Mouse (Mus musculus): ENCODE measurements around the gene Dnajb14.
"Not testable (repeated sequence)": the region's sequence is repeated elsewhere in the genome, so short reads cannot be mapped to it uniquely, and the experiment has no call there.

Gene Dnajb14

DNA sequence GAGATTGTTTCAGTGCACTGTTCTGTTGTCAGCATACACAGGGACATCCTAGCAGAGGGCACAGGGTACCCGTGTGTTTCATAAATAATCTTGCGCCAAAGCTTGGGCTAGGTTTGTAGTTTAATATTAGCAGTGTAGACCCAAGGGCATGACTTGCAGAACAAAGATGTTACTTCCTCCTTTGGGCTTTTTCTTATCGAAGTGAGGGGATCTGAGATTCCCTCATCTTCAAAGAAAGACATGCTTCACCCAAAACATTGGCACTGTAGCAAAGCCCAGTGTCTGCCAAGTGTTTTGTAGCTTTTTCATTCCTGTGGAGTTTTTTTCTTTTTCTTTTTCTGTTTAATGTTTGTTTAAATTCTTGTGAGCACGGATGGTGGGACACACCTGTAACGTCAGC is 30.2 kb downstream of the Dnajb14 start:
- in situ Hi-C loops (cut with MboI; ENCODE audit: unreplicated experiment in 2 of 2), result no loop called here

DNA sequence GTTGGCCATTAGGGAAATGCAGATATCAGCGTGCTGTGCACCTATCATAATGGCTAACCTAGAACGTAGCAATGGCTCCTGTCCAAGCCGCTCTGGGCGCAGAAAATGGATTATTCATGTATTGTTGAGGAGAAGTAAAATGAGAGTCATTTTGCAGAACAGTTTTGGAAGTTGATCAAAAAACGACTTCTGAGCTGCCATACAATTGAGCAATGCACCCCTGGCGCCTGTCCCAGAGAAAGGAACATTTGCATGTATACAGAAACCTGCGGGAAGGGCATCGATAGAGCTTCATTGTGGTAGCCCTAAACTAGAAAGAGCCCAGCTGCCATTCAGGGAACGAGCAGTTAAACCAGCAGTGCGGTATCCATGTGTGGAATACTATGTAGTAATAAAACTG is 32.7 kb downstream of the Dnajb14 start:
- in situ Hi-C loops (cut with MboI; ENCODE audit: unreplicated experiment in 2 of 2), result no loop called here

DNA sequence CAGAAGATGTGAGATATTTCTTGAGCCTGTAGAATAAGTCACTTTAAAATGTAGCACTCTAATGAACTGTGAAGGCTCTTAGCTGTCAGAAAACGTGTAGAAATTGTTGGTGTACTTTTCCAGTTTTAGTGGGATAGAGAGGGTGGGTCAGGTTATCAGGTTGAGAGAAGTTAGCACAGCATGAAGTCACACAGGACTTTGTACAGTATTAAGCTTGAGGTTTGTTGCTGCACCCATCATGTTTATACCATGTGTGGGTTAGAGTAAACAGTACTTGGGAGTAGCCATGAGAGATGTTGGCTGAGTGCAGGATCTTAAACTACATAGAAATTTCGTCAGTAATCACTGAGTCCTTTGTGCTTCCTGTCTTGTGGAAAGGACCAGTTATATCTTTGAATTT is 45.6 kb downstream of the Dnajb14 start:
- in situ Hi-C loops (cut with MboI; ENCODE audit: unreplicated experiment in 2 of 2), result no loop called here

DNA sequence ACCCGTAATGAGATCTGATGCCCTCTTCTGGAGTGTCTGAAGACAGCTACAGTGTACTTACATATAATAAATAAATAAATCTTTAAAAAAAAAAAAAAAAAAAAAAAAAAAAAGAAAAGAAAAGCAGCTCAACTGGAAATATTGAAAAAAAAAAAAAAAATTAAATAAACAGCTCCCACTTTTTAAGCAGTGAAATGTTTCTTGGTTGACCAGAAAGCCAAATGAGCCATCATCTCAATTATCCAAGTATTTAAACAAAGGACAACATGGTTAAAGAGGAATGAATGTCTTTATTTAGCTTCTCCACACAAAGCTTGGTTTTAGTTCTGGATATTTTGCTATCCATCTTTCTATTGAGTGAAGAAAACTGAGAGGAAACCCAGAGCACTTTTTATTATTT is 47.1 kb downstream of the Dnajb14 start:
- in situ Hi-C loops (cut with MboI; ENCODE audit: unreplicated experiment in 2 of 2), result not testable (repeated sequence)

DNA sequence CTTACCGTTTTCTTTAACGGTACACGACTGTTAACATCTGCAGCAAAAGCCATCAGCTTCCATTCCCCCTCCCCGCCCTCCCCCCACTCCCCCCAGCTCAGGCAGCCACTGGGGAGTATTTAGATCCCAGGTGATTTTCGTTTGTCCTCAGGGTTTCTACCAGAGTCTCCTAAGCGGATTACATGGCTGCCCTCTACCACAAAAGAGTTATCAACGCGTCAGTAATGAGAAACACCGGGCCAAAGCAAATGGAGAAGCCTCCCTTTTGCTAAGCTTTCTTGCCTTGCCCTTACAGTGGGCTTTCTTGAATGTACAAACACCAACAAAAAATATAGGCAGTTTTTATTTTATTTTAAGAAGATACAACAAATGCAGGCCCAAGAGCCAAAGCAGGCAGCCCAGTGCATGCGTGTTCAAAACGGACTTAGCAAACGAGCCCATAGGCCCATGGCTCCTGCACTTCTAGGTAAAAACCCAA is 50.3 kb downstream of the Dnajb14 start:
- in situ Hi-C loops (cut with MboI; ENCODE audit: unreplicated experiment in 2 of 2), result loop anchor here (5.0 kb wide), 2 partner anchors 50 to 65 kb away; partner anchors contain the start of genes Dnajb14 (in 2 of the 2) and Dapp1 (in 1 of the 2)

DNA sequence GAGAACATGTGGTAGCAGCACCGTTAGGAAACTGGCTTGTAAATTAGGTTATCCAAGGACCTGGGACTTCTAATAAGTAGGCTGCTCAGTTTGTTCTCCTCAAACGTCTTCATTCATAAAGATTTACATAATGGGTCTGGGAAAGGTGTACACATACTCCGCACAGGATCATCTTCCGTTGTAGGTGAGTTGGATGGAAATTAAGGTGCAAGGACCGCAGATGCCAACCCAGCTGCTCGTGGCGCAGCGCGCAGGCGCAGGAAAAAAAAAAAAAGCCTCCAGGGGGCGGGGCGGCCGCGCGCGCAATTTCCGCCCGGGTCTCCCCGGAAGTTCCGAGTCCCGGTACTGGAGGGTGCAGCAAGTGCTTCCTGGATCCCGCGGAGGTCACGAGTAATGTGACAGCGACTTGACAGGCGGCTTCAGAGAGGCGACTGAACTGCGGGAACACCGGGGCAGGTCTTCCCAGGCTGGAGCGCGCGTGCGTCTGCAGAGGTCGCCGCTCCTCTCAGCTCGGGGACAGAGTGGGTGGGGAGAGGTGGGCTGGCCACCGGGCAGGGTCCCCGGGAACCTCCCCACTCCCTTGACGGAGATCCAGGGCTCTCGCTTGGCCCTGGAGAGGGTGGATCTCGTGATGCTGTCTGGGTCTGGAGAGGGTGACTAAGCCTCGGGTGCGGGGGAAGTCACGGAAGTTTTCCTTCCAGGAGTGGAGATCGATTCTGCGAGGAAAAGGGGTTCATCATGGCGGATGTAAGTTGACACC is 50.9 kb downstream of the Dnajb14 start, which contains the start of gene Lamtor3:
TSS of gene Lamtor3 (plus strand) at position 335 of the 760 bp plus-strand sequence.
- in situ Hi-C loops (cut with MboI; ENCODE audit: unreplicated experiment in 2 of 2), result loop anchor here (5.0 kb wide), 2 partner anchors 51 to 64 kb away; partner anchors contain the start of genes Dnajb14 (in 2 of the 2) and Dapp1 (in 1 of the 2)

DNA sequence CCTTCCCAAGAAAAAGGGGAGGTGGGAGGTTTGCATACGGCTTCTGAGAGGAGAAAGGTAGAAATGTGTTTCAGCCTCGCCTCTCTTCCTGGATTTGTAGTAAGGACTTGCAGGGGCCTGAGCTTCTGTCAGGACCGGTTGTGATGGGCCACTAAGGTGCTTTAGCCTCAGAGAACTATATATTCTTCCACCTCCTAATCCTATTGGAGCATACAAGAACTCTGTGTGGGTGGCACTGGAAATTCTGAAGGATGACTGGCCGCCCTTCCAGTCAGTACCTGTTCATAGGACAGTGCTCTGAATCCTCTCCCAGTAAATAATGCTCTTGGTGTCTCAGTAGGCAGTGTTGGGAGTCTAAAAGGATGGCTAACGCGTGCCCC is 51.4 kb downstream of the Dnajb14 start:
- in situ Hi-C loops (cut with MboI; ENCODE audit: unreplicated experiment in 2 of 2), result loop anchor here (5.0 kb wide), 2 partner anchors 52 to 63 kb away; partner anchors contain the start of genes Dnajb14 (in 2 of the 2) and Dapp1 (in 1 of the 2)

DNA sequence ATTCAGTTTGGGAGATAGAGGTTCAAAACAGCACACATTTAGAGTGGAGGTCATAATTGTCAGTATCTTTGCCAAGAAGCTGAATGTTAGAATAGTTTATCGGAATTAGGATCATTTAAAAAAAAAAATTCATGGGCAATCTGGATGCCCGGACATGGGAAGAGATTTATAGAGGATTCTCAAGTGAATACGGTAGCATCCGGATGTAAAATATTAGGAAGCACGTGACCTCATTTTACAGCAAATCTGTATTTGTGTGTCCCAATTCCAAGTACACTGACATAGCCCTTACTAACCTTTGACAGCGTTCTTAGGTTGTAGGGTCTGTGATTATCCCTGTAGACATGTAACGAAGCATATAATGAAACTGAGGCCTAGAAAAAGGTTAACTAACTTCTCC is 51.9 kb downstream of the Dnajb14 start:
- in situ Hi-C loops (cut with MboI; ENCODE audit: unreplicated experiment in 2 of 2), result loop anchor here (5.0 kb wide), 2 partner anchors 52 to 63 kb away; partner anchors contain the start of genes Dnajb14 (in 2 of the 2) and Dapp1 (in 1 of the 2)

DNA sequence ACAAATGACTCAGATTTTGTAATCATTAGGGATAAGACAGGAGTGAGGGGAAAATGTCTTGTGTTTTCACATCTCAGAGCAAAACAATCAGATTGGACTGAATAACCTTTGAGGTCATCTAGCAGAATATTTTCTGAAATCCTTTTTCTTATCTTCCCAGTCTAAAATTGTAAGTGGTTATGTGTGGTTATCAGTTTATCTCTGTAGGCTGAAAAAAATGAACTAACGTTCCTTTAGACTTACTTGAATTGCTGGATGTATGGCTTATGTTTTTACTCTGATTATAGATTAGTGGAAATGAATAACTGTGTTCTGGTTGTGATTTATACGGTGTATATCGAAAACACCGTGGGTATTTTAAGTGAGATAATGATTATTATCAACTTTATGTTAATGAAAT is 53.1 kb downstream of the Dnajb14 start:
- in situ Hi-C loops (cut with MboI; ENCODE audit: unreplicated experiment in 2 of 2), result no loop called here

DNA sequence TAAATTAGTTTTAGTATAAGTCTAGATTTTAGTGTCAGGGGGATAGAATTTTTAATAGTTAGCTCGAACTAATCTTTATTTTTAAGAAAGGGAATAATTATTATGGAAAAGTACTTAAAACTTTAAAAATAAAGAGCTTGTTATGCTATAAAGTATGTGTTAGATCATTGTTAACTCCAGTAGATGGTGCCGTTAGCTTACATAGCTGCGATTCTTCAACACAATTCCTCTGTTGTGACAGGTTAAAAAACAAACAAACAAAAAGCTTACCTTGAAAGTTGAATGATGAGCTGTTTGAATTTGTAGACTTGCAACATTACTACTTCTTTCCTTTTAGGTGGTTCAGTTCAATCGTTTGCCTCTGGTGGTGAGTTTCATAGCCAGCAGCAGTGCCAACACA is 59.5 kb downstream of the Dnajb14 start:
- in situ Hi-C loops (cut with MboI; ENCODE audit: unreplicated experiment in 2 of 2), result no loop called here

DNA sequence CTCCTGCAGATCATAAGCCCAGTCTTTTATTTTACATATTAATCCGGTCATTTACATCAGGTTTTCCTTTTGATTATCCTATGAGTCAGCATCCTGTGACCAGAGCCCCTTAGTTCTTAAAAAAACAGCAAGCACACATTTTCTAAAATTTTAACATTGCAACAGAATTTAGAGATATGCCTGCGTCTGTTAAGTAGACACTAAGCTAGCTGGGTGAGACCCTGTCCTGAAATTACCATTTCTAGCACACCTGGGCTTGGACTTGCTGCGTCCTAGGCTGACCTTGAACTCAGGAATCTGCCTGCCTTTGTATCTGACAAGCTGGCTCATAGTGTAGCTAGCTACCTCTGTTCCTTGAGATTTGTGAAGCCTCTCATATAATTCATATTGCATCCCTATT is 62.5 kb downstream of the Dnajb14 start:
- in situ Hi-C loops (cut with MboI; ENCODE audit: unreplicated experiment in 2 of 2), result no loop called here

DNA sequence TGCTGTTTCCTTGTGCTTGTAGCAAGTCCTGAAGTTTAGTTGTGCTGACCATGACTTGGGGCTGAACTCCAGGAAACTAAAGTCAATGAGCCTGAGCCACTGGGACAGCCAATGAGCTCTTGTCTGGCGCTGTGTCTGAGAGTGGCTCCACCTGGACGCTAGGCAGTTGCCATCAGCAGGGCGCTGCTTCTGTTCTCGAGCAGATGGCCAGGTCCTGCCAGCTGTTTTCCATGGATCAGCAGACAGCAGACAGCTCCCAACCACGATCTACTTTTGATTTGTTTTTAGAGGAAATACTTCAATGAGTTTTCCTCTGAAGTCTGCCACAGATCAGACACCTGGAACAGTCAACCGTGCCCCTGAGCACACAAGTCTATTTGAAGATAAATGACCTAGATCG is 65.3 kb downstream of the Dnajb14 start:
- in situ Hi-C loops (cut with MboI; ENCODE audit: unreplicated experiment in 2 of 2), result no loop called here

DNA sequence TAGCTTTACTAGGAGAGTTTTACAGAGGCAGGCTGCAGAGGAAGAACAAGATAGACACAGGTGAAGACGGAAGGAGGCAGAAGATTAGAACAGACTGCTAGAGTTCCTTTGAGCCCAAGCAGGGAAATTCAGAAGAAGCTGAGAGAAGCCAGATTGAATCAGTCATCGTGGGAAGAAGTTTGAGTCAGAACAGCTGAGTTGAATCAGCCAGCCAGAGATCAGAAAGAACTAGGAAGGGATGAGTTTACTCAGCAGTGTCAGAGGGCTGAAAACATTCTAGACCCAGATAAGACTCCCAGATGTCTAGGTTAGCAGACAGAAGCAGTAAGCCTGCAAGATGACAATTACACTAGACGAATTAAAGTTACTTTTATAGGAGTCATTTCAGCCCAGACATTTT is 66.5 kb downstream of the Dnajb14 start:
- in situ Hi-C loops (cut with MboI; ENCODE audit: unreplicated experiment in 2 of 2), result no loop called here

DNA sequence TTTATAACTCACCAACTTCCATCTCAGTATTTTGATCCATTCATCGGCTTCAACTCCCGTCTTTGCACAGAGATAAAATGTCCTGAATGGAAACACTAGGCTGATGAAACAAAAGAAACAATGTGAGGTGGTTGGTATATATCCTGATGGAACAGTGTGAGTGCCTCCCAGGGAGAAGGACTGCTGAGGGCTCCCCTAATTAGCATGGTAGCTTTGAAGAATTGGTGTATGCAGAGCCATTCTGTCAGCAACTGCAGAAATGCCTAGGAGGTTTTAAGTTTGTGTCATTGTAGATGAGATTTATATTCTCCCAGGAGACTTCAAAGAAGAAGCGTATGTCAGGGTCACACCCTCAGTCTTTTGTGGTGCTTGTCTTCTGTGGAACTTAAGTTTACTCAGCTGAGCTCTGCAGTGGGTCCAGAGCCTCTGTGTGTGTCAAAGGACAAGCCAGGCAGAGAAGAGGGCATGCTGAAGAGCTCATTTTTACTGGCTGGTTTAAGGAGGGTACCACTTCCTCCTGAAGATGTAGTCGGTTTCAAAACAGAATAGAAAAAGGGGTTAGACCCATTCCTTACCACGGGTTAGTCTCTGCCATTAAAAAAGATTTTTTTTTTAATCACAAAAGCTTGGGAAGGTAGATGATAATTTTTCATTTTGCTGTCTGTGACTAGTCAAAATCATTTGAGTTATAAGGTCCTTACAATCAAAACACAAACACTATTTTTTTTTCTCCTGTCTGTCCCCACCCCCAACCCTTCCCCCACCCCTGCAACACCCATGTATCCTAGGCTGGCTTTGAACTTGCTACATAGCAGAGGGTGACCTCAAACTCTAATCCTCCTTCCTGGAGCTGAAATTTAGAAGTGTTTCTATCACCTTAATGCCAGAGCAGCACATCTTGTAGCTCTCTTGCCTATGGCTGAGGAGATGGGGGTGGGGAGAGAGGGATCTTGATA is 68.4 kb downstream of the Dnajb14 start:
- in situ Hi-C loops (cut with MboI; ENCODE audit: unreplicated experiment in 2 of 2), result no loop called here

DNA sequence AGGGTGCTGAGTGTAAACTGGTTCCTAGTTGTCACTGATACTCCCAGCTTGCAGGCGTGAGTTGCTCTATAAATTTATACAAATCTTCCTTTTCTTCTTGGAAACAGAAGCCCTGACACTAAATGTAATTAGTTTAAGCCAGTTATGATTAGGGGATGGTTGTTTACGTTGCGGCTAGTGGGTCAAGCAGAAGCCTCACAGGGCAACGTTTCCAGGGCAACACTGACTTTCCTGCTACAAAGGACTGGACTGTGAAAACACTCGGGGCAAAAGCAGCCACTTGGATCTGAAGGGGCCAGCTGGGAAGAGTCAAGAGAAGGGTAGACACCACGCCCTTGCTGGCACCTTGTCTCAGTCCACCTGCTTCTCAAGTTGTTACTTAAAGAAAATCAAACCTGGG is 69.1 kb downstream of the Dnajb14 start:
- in situ Hi-C loops (cut with MboI; ENCODE audit: unreplicated experiment in 2 of 2), result no loop called here

DNA sequence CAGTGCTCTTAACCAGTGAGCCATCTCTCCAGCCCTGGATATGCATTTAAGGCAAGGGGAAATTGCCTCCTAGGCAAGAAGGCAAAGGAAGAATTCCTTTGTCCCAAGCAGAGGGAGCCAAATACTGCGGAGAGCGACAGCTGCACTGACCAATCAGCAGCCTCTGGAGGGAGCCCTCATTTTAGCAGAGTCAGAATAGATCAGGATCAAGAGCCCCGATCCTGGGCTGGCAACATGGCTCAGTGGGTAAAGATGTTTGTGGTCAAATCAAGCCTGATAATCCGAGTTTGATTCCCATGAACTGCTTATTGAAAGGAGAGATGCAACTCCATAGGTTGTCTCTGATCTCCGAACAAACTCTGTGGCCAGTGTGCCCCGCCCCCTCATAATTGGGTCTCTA is 71.1 kb downstream of the Dnajb14 start:
- in situ Hi-C loops (cut with MboI; ENCODE audit: unreplicated experiment in 2 of 2), result no loop called here

DNA sequence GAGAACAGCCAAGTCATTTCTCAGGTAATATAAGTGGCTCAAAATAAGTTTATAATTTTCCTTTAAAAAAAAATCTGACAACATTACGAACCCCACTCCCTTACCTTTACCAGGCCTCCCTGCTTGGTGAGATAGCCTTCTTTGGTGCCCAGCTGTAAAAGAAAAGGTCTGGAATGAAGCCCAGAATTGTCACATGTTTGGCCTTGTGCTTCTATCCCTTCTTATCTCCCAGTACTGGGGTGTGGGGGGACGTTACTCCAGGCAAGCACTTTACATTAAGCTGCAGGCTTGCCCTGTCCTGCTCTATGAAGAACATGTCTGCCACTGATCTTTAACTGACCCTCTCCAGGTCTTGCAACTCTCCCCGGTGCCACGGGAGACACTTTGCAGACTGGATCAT is 73.3 kb downstream of the Dnajb14 start:
- in situ Hi-C loops (cut with MboI; ENCODE audit: unreplicated experiment in 2 of 2), result no loop called here

DNA sequence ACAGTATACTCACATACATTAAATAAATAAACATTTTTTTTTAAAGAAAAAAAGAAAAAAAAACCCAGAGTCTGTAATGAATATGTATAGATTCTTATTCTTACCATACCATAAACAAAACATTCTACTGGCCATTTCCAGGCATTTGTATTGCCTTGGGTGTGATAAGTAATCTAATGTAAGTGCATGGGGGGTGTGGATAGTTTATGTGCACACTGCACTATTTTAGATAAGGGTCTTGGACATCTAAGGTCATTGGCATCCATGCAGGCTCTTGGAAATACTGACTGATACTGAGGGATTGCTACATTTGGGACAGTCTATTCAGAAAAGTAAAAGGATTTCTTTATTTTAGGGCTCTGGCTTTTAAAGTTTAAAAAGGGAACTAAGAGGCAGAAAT is 74.1 kb downstream of the Dnajb14 start:
- in situ Hi-C loops (cut with MboI; ENCODE audit: unreplicated experiment in 2 of 2), result no loop called here

DNA sequence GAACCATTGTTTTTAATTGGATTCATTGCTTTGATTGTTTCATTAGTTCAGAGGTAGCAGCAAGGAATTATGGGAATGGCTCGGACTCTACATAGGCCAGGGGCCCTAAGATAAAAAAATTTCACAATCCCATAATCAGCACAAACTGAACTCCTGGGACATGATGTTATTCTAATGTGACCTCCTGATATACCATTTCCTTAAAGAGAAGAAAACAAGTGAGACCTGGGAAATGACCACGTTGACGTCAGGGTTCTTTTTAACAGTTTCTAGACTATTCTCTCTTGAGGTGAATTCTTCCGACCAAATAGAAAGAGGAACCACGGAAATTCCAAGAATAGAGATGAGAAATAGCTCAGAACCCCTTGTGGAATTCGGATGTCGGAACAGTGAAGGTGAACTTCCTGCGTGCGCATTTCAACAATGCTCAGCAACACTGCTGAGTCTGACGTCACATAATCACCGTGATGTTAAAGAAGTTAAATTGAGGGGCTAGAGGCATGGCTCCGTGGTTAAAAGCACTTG is 74.7 kb downstream of the Dnajb14 start:
- in situ Hi-C loops (cut with MboI; ENCODE audit: unreplicated experiment in 2 of 2), result no loop called here

DNA sequence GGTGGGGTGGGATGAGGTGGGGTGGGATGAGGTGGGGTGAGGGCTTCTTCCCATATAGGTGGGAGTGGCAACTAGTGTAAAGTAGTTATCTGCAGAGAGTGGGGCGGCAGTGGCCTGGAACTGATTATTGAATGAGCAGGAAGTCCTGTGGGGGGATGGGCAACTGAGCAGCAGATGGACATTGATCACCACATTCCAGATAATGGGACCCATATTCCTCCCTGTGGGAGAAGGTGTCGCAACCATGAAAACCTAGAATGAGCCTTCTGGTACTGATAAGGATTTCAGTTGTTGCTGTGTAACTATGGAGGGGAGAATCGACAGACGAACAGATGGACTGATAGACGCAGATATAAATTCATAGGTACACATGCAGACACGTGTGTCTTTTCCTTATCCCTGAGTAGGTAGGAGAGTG is 76.3 kb downstream of the Dnajb14 start:
- in situ Hi-C loops (cut with MboI; ENCODE audit: unreplicated experiment in 2 of 2), result no loop called here

DNA sequence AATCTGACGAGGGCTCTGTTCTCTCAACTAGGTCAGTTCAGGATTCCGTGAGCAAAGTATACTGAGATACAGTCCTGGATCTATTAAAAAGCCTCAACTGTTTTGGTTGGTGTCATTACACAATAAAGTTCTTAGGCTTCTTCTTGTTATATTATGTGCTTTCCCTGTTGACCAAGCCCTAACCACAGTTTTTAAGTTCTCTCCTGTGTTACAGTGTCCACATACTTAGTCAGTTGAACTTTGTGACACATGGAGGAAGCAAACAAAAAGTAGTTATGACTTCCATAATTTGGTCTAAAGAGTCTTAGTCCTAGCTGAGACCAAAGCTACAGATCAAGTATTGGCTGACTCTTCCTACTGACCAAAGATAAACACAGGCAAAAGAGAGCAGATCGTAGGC is 79.4 kb downstream of the Dnajb14 start:
- in situ Hi-C loops (cut with MboI; ENCODE audit: unreplicated experiment in 2 of 2), result no loop called here
